Mouse (Mus musculus) left cerebral cortex, postnatal 4 days (tissue): ENCODE data around the gene Steap3. TPM values are rescaled to one million over a fixed set of nuclear protein-coding genes. Genes with fewer than 3 reads are reported as not detected.
"Not testable (repeated sequence)": the region's sequence is repeated elsewhere in the genome, so short reads cannot be mapped to it uniquely, and the experiment has no call there.

Source experiments
- DNase-seq: peaks from one replicate; pipeline ENCODE4 v3.0.0-alpha.2; 2022
- intact Hi-C: fragments of 180-260 bp; cut with DNase I; formaldehyde crosslinking; loops from one replicate; pipeline ENCODE4 v1.15.1; 2025
- total RNA-seq, 2 experiments: library from RNA; stranded (reverse); gene quantifications; 2 replicates each; pipeline ENCODE4 v1.2.3; 2021

Gene Steap3
- total RNA-seq, result 1 to 10 TPM; 4.2 to 6.1 TPM

DNA sequence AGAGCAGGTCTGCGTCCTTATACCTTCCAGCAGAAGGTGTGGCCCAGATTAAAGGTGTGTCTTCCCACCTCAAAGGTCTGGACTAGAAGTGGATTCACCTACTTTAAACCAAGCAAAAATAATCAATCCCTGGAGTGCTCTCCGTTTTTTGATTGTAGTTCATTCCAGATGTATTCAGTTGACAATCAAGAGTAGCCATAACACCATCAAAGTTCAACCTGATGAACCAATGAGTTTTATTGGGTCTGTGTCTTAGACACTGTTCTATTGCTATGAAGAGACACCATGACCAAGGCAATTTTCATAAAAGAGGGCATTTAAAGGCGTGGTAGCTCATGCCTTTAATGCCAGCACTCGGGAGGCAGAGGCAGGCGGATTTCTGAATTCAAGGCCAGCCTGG lies at the start of gene Steap3:
Gene Steap3, minus strand, starts transcription at position 101 of the 400 bp plus-strand sequence.
- no peak for DNase-seq
- intact Hi-C loops, result no loop called here

DNA sequence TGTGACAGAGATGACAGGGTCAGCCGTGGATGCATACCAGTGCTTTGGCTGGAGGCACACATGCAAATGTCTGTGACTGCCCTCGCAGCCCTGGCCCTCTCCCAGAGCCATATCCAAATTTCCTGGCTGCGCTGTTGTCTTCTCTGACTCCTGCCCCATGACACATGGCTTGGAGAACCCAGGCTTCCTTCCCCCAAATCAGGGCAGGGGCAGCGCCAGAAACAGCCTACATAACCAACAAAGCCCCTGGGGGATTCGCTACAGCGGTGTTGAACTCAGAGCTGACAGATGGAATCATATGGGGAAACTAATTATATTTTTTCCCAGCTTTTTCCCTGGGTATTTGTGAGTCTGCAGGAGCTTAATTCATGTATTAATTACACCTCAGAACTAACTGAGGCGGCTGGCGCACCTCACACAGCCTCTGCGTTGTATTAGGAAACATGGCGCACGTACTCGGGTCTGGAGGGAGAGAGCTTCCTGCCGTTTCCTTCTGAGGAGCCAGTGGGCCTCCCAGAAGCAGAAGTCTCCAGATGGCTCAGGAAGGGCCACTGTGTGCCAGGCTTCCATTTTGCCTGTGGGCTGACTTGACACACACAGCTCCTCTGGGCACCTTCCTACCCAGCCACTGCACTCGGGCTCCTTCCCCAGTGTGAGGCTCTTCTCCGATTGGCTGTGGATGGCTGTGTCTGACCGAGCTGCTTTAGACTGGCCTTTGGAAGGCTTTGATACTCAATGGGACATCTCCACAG lies 48.9 kb upstream of the Steap3 start:
- DNase-seq, result peak; percentile 72
- intact Hi-C loops, result no loop called here

- intact Hi-C loops, result no loop called here
- DNase-seq, result no peak
Observed at GRCm38 (mm10) chr1:120305801-120306200, 33.3 kb upstream of the Steap3 start.

- DNase-seq, result no peak
- intact Hi-C loops, result no loop called here
Observed at GRCm38 (mm10) chr1:120296936-120297335, 24.4 kb upstream of the Steap3 start.

GRCm38 (mm10) chr1:120293803-120294202 lies 21.3 kb upstream of the Steap3 start:
- no peak for DNase-seq
- intact Hi-C loops, result no loop called here

DNA sequence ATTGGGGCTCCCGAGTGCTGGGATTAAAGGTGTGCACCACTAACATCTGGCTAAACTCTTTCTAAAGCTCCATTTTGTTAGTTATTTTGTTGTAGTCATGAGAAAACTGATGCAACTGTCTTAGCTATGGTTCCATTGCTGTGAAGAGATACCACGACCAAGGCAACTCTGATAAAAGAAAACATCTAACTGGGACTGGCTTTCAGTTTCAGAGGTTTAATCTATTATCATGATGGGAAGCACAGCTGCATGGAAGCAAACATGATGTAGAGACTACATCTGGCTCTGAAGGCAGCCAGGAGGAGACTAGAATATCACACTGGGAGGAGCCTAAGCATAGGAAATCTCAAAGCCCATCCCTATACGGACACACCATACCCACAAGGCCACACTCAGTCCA lies 19.2 kb upstream of the Steap3 start:
- intact Hi-C loops, result no loop called here

DNA sequence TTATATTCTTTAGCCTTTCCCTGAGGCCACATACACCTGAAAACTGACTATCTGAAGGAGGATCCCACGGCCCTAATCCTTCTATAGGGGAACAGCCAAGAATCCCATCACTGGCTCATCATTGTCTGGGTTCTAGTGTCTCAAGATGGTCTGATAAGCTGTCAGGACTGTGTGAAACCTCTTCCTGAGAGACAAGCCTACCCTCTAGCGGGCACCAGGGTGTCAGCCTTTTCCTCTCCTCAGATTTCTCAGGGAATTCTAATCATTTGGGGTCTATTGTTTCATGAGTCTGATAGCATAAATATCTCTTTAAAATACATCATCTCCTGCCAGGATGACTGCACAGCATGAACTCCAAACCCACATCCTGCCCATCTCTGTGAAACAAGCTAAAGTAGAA lies 17.3 kb upstream of the Steap3 start:
- intact Hi-C loops, result no loop called here
- DNase-seq, result no peak

More for the DNA sequence above, 19.2 kb upstream of the Steap3 start:
- no peak for DNase-seq

DNA sequence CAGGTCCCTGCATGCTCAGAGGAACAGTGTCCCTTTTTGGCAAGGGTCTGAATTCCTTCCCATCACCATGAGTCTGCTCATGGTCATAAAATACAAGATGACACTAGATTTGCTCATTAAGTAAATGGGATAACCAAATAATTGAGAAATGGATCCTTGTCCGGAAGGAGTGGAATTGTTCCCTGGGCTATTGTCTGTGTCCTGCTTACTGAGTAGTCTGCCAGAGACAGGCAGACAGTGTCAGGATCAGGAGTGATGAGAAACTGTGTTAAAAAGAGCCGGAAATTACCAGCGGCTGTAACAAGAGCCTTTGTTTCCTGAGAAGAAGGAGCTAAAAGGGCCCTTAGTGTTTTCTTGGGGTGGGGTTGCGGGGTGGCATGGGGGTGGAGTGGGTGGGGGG lies 15.2 kb upstream of the Steap3 start:
- DNase-seq, result no peak
- intact Hi-C loops, result no loop called here

GRCm38 (mm10) chr1:120276058-120276457 lies 3.6 kb upstream of the Steap3 start:
- intact Hi-C loops, DNase-seq: not testable (repeated sequence)

- intact Hi-C loops, result no loop called here
- DNase-seq, result no peak
Observed at GRCm38 (mm10) chr1:120275224-120275623, 2.7 kb upstream of the Steap3 start.

- DNase-seq, result no peak
Observed at GRCm38 (mm10) chr1:120270882-120271281, 1.6 kb downstream of the Steap3 start.

DNA sequence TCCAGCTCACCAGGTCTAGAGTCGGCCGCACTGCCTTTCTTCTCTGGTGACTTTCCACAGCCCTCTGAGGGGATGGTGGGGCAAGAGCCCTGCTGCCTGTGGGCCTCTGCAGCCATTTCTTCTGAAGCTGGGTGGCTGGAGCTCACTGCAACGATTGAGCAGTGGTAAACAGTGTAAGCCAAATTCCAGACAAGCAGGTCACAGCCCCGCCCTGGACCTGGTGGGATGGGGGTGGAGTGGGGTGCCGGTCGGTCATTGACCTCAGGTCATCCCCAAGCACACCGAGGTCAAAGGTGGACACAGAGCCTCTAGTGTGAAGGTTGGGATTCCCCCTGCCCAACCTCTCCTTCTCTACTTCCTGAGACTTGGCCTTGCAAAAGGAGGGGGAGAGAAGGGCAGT lies 2.4 kb downstream of the Steap3 start:
- intact Hi-C loops, result no loop called here
- no peak for DNase-seq

More at GRCm38 (mm10) chr1:120270882-120271281, 1.6 kb downstream of the Steap3 start:
- intact Hi-C loops, result no loop called here

DNA sequence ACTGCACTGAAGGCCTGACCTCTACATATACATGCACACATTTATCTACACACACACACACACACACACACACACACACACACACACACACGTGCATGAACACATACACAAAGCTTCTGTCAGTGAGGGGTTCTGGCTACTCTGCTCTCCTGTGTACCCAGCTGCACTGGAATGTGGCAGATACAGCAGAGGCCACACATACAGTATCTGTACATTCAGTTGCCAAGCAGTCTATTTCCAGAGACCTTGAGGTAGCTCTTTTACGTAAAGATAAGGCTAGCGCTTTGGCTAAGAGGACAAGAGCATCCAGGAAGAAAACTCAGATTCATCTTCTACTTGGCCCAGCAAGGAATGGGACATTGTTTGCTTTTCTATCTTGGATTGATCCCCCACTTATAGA lies 4.9 kb downstream of the Steap3 start:
- no peak for DNase-seq
- intact Hi-C loops, result no loop called here

- intact Hi-C loops, result no loop called here
- DNase-seq, result no peak
Observed at GRCm38 (mm10) chr1:120266460-120266859, 6.0 kb downstream of the Steap3 start.

GRCm38 (mm10) chr1:120264861-120265686 lies 7.4 kb downstream of the Steap3 start:
- intact Hi-C loops, result no loop called here
- DNase-seq, result peak; percentile 81

DNA sequence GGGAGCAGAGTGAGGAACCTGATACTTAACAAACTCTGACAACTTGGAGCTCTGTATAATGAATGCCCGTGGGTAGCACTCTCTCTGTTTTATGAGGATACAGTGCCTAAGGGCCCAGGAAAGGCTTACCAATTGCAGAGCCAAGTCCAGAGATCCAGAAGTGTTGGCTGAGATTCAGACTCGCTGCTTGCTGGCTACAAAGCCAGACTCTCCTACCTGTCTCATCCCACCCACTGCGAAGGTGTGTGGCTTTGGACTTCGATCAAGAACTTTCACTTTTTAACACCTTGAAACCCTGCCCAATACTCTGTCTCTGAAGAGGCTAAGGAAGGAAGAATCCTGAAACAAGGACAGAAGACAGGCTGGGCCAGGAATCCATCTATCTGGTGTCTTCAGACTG lies 9.3 kb downstream of the Steap3 start:
- intact Hi-C loops, result no loop called here
- DNase-seq, result no peak

GRCm38 (mm10) chr1:120261166-120261565 lies 11.3 kb downstream of the Steap3 start:
- intact Hi-C loops, result no loop called here
- no peak for DNase-seq

- intact Hi-C loops, result no loop called here
- no peak for DNase-seq
Observed at GRCm38 (mm10) chr1:120259249-120259648, 13.3 kb downstream of the Steap3 start.

GRCm38 (mm10) chr1:120258744-120259143 lies 13.8 kb downstream of the Steap3 start:
- intact Hi-C loops, result no loop called here
- no peak for DNase-seq

DNA sequence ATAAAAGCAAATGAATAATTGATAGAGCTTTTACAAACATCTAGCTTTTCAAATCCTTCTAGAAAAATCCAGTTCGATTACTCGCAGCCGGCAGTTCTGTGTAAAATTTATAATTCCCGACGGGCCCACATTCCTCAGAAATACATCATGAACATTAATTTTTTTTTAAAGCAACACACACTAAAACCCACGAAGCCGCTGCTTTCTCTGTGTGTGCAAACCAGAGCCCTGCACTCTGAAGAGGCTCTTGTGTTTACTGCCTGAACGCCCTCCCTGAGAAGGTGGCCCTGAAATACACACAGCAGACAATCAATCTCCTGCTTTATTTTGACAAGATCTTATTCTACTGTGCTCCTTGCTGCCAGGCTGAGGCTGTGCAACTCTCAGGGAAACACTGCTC lies 14.3 kb downstream of the Steap3 start:
- intact Hi-C loops, result no loop called here
- no peak for DNase-seq

GRCm38 (mm10) chr1:120253751-120254150 lies 18.8 kb downstream of the Steap3 start:
- DNase-seq, result no peak
- intact Hi-C loops, result no loop called here
